Mouse (Mus musculus) megakaryocyte, embryonic 14.5 days (primary cell): ENCODE results near the gene Rora. TPM values are rescaled to one million over a fixed set of nuclear protein-coding genes. Genes with fewer than 3 reads are reported as not detected.

ENCODE experiments used
- H3K27me3 ChIP-seq: replicated peaks from 2 replicates; pipeline ENCODE3; 2012; ENCODE audit warnings: inconsistent platforms
- H3K36me3 ChIP-seq: replicated peaks from 2 replicates; pipeline ENCODE3; 2012; ENCODE audit warnings: low read length, inconsistent platforms, mixed read lengths
- H3K4me1 ChIP-seq: 2 replicates; pipeline ENCODE4 v1.6.1; 2012; ENCODE audit warnings: inconsistent platforms
- H3K4me3 ChIP-seq: replicated peaks from 2 replicates; pipeline ENCODE3; 2012; ENCODE audit warnings: moderate library complexity, mild to moderate bottlenecking, inconsistent platforms
- H3K9me3 ChIP-seq: 2 replicates; pipeline ENCODE4 v1.6.1; 2012; ENCODE audit warnings: inconsistent platforms
- FLI1 ChIP-seq: IDR thresholded peaks from 2 replicates; pipeline ENCODE4 v1.6.1; 2012; ENCODE audit warnings: low read length, inconsistent platforms, mixed read lengths
- GATA1 ChIP-seq: IDR thresholded peaks from 3 replicates; pipeline ENCODE4 v1.6.1; 2012; ENCODE audit warnings: mixed read lengths, low read length, inconsistent platforms, borderline replicate concordance
- polyA plus RNA-seq: library from polyadenylated mRNA; stranded (reverse); fragments of >175 nt; gene quantifications from 2 replicates; pipeline ENCODE4 v1.2.3, GENCODE M21; 2012; ENCODE audit warnings: low replicate concordance; ENCODE audit not compliant: insufficient read depth

Gene Rora
- polyA plus RNA-seq, 1 experiment: 2.5 TPM

DNA sequence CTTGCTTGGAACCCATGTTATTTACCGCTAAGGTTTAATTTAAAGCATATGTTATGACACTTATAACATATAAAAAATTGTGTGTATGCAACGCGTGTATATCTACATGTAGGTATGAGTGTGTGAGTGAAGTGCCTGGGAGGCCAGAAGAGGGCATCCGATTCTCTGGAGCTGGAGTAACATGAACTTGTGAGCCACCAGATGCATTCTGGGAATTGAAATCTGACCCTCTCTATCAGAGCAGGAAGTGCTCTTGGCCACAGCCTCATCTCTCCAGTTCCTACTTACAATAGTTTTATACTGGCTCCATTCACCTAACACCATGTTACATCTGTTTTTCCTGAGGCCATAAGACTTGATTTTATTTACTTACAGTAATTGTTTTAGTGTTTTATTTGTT is 238.8 kb downstream of the Rora start:
- Histone ChIP-seq H3K4me3 (no peak overlapping the region), H3K36me3 (no peaks in the 10 kb centered on the region), H3K27me3 (no peaks in the 10 kb centered on the region), H3K4me1 (no peaks in the 10 kb centered on the region), H3K9me3 (peaks cover 13% of the 10 kb centered on the region)
- no peak for TF ChIP-seq GATA1
- TF ChIP-seq FLI1: no peak

DNA sequence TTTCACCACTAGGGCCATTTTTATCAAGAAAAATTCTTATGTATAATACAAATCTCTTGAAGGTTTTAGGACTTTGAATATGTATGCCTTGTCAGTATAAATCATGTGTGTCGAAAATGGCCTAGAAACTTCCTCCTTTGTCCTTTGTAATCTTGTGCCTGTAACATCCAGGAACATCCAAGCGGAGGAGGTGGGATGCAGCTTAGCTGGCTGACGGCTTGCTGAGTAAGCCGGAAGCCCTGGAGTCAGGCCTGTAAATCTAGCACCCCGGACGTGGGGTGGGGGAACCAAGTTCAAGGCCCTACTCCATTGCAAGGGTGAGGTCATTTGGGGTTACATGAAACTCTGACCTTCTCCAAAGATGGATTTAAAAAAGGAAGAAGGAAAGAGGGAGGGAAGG is 239.3 kb downstream of the Rora start:
- no peaks in the 10 kb centered on the region for H3K27me3 ChIP-seq
- H3K9me3 ChIP-seq: peaks cover 16% of the 10 kb centered on the region
- no peaks in the 10 kb centered on the region for H3K36me3 ChIP-seq
- TF ChIP-seq GATA1 (no peak), FLI1 (no peak)
- no peaks in the 10 kb centered on the region for H3K4me1 ChIP-seq
- H3K4me3 ChIP-seq: no peak overlapping the region

DNA sequence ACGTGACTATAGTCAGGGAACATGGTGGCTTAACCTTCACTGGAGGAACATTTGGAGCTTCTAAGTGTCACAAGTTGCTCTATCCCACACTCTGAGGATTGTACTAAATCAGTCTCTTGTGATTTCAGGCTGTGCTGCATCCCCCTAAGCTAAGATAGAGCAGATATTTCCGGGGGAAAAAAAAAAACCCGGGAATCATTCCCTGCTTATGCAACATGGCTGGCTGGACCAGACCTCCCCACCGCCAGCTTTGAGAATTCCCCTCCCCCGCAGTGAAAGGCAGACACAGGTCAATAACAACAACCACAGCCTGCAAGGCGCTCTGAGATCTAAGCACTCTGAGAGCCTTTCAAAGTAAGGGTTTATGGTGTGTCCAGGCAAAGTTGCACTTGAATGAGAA is 244.7 kb downstream of the Rora start:
- Histone ChIP-seq H3K9me3 (peaks cover 20% of the 10 kb centered on the region), H3K36me3 (no peaks in the 10 kb centered on the region), H3K4me3 (no peak overlapping the region), H3K27me3 (no peaks in the 10 kb centered on the region), H3K4me1 (no peaks in the 10 kb centered on the region)
- TF ChIP-seq FLI1 (no peak), GATA1 (no peak)

DNA sequence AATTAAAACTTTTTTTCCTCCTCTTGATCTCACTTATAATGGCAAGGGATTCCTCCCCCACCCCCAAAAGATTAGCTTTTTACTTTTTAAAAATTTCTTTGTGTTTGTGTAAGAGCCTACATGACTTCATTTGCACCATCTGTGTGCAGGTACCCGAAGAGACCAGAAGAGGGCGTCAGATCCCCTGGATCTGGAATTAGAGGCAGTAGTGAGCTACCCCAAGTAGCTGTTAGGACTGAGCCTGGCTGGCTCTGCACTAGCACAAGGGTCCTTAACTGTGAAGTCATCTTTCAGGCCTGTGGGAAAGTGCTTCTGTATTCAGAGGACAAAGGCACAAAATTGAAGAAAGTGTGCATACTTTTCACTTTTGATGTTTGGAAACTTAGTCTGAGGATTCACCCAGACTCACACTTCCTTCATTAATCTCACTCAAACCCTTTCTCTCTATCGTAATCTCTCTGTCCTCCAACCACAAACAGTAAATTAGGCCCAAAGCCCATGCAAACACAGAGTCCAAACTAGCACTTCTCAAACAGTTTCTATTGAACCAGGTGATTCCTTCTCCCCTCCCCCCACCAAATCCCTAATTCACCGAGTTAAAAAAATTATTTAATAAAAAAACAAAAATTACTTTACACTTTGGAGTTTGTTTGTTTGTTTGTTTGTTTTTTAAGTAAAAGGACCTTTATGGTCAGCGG is 246.1 kb downstream of the Rora start:
- TF ChIP-seq GATA1 (no peak), FLI1 (no peak)
- H3K36me3 ChIP-seq: no peaks in the 10 kb centered on the region
- no peaks in the 10 kb centered on the region for H3K4me1 ChIP-seq
- H3K4me3 ChIP-seq: no peak overlapping the region
- H3K27me3 ChIP-seq: no peaks in the 10 kb centered on the region
- H3K9me3 ChIP-seq: peaks cover 20% of the 10 kb centered on the region

DNA sequence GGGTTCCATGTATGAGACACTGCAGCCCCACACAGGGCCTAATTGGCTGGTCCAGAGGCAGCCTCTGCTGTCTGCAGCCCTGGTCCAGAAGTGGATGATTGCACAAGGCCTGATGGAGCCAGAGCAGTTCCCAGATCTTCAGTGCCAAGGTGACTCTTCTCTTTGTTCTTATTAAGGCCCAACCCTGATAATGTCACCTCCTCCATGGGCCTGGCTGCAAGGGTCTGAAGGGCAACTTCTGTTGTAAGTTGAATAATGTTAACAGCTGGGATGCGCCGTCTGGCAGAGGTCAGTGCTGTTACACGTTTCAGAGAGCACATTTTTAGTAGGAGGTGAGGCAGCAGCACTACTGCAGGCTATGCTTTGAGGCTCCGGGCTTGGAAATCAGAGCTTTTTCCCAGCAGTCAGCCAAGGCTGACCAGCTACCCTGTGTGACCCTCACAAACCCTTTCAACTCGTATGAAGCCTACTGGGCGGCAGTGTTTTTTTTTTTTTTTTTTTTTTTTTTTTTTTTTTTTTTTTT is 252.8 kb downstream of the Rora start:
- Histone ChIP-seq H3K27me3 (no peaks in the 10 kb centered on the region), H3K9me3 (no peaks in the 10 kb centered on the region), H3K4me1 (no peaks in the 10 kb centered on the region), H3K4me3 (no peak overlapping the region), H3K36me3 (no peaks in the 10 kb centered on the region)
- TF ChIP-seq FLI1 (no peak), GATA1 (no peak)

DNA sequence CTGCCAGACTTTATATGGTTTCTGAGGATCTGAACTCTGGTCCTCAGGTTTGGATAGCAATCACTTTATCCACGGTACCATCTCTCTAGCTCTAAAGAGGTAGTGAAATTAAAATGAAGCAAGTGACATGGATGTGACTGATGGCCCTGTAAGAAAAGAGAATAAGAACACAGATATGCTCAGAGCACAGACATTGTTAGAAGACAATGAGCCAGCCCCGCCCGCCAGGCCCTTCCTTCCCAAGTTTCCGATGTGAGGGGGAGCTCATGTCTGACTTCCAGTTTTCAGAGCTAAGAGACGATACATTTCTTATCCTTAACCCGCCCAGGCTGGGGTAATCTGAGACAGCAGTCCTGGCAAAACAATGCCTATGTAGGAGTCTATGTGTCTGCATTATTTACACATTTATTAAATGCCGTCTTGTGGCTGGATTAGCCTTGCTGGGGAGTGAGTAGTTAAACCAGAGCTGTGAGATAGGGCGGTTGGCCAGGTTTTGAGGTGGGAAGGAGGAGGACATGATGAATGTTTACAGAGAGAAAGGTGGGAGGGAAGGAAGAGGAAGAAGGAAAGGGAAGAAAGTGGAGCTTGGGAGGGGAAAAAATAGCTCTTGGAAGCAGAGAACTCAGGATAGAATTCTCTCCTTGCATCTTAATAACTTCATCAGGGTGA is 259.0 kb downstream of the Rora start:
- H3K27me3 ChIP-seq: no peaks in the 10 kb centered on the region
- no peaks in the 10 kb centered on the region for H3K36me3 ChIP-seq
- H3K4me3 ChIP-seq: no peak overlapping the region
- H3K9me3 ChIP-seq: no peaks in the 10 kb centered on the region
- H3K4me1 ChIP-seq: no peaks in the 10 kb centered on the region
- TF ChIP-seq GATA1: no peak
- TF ChIP-seq FLI1: no peak

DNA sequence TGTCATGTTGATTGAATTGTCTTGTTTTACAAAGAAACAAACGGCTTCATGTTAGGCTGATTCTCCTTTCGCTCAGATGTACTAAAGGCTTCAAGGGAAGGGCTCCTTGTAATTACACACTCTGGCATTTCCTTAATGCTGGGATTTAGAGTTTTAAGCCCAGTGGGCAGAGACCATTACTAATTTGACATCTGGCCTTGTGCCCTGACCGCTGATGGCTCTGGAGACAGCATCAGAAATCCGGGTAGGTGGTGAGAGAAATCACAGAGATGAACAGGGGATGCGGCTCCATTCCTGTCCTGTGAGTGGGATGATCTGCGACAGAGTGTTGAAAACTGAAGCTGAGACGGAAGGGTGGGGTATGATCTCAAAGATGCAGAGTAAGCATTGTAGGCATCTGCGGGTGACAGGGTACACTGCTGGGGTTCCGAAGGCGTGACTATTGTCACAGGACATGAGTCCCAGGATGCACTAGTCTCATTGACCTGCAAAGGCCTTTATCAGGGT is 259.7 kb downstream of the Rora start:
- H3K4me3 ChIP-seq: no peak overlapping the region
- TF ChIP-seq FLI1 (no peak), GATA1 (no peak)
- no peaks in the 10 kb centered on the region for H3K27me3 ChIP-seq
- H3K9me3 ChIP-seq: no peaks in the 10 kb centered on the region
- no peaks in the 10 kb centered on the region for H3K4me1 ChIP-seq
- H3K36me3 ChIP-seq: no peaks in the 10 kb centered on the region

DNA sequence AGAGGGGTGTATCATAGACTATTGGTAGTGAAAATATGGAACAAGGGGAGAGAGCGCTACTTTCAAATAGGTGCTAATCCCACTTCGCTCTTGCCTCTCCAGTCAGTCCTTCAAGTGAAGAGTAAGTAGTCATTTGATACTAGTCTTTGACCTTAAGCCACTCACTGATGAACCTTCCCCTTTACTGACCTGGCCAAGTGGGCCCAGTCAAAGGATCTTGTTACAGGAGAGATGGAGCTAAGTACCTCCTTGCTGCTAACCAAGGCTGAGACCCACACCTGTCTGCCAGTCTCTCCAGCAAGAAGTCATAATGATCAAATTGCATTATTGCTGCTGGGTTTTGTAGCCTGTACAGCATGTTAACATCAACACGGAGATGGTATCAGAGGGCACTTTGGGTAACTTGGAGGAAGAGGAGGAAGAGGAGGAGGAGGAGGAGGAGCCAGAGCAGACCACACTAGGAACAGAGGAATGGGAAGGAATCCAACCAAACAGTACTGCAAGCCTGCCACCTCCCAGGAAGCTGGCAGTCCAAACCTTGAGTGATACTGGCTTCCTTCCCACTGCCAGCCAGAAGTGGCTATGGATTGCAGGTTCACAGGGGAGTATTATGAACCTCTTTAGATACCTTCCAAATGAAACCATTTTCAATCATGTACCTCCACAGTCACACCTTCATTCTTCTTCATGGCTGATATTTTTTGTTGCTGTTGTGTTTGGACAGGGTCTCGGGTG is 261.1 kb downstream of the Rora start:
- no peak for TF ChIP-seq GATA1
- TF ChIP-seq FLI1: no peak
- Histone ChIP-seq H3K9me3 (no peaks in the 10 kb centered on the region), H3K27me3 (no peaks in the 10 kb centered on the region), H3K4me1 (no peaks in the 10 kb centered on the region), H3K4me3 (no peak overlapping the region), H3K36me3 (no peaks in the 10 kb centered on the region)

DNA sequence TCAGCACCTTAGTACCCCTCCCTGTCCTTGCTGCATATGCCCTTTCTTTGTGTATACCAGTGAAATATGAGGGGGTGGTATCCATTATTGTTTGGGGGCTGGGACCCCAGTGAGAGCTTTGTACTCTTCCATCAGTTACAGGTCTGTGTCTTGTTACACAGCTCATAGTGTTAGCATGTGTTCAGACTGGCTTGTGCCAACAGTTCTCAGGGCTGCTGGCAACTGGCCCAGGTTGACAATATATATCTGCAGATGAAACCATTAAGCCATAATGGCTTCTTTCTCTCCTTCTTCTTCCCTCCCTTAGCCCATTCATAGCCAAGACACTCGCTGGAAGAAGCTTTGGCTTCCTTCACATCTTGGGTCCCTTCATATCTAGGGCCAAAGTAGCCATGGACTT is 263.2 kb downstream of the Rora start:
- H3K36me3 ChIP-seq: no peaks in the 10 kb centered on the region
- no peaks in the 10 kb centered on the region for H3K27me3 ChIP-seq
- no peaks in the 10 kb centered on the region for H3K4me1 ChIP-seq
- H3K9me3 ChIP-seq: no peaks in the 10 kb centered on the region
- H3K4me3 ChIP-seq: no peak overlapping the region
- no peak for TF ChIP-seq FLI1
- no peak for TF ChIP-seq GATA1

DNA sequence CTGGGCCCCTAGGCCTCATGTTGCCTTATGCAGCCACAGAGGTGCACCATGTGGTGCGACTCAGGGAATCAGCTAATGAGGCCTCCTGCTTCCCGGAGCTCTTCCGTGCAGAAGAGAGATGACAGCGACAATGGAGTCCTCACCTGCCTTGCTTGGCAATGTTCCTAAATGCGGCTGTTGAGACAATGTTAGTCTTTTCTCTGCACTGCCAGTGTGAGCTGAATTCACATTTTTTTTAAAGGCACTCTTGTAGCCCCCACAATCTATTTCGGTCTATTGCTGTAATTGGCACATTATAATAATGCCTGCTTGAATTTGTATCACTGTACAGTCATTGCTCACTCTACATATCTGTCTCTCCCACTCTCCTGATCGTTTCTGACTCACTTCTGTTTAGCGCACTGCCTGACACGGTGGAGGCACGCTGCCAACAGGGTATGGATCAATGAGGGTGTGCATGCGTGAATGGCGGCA is 269.6 kb downstream of the Rora start:
- TF ChIP-seq GATA1 (no peak), FLI1 (no peak)
- Histone ChIP-seq H3K27me3 (no peaks in the 10 kb centered on the region), H3K4me1 (no peaks in the 10 kb centered on the region), H3K9me3 (no peaks in the 10 kb centered on the region), H3K36me3 (no peaks in the 10 kb centered on the region), H3K4me3 (no peak overlapping the region)
